Mouse (Mus musculus) limb, embryonic 11.5 days (tissue): ENCODE measurements at regions not wholly inside any gene's neighbourhood (a gene's known extent, or its start where the extent isn't known, plus 50 kb on each side); places are given as distances from the start of the nearest gene placed in this dataset.
A peak's percentile ranks its signal among the peaks of the same experiment; 100 is the strongest.

ENCODE experiments used
- ATAC-seq: fragments of 200-750 bp; cut with Nextera tagmentation; 2 replicates; pipeline ENCODE4 v1.8.0; 2017; ENCODE audit warnings: low read depth; ENCODE audit not compliant: insufficient number of reproducible peaks, low FRiP score, low TSS enrichment
- DNase-seq: peaks from one replicate; pipeline ENCODE4 v3.0.0-alpha.2; 2015; ENCODE audit warnings: low spot score
- H3K27ac ChIP-seq: fragments of 300-500 bp; sonication (generic); replicated peaks from 2 replicates; pipeline ENCODE4 v1.5.1; 2014; ENCODE audit warnings: low read depth, mild to moderate bottlenecking, low read length
- H3K27me3 ChIP-seq: fragments of 300-500 bp; sonication (generic); 2 replicates; pipeline ENCODE4 v1.6.1; 2014; ENCODE audit warnings: mild to moderate bottlenecking, low read length, mixed read lengths; ENCODE audit not compliant: control insufficient read depth, insufficient read depth
- H3K36me3 ChIP-seq: fragments of 300-500 bp; sonication (generic); 2 replicates; pipeline ENCODE4 v1.6.1; 2014; ENCODE audit warnings: mild to moderate bottlenecking, low read length, moderate library complexity, mixed read lengths; ENCODE audit not compliant: control insufficient read depth, insufficient read depth
- H3K4me1 ChIP-seq: fragments of 300-500 bp; sonication (generic); 2 replicates; pipeline ENCODE4 v1.6.1; 2014; ENCODE audit warnings: low read length, mixed read lengths; ENCODE audit not compliant: control insufficient read depth, insufficient read depth
- H3K4me2 ChIP-seq: fragments of 300-500 bp; sonication (generic); 2 replicates; pipeline ENCODE4 v1.6.1; 2014; ENCODE audit warnings: low read depth, mild to moderate bottlenecking, moderate library complexity; ENCODE audit not compliant: severe bottlenecking
- H3K4me3 ChIP-seq: fragments of 300-500 bp; sonication (generic); 2 replicates; pipeline ENCODE4 v1.5.1; 2014; ENCODE audit warnings: low read depth, low read length
- H3K9ac ChIP-seq: fragments of 300-500 bp; sonication (generic); 2 replicates; pipeline ENCODE4 v1.6.1; 2014; ENCODE audit warnings: mild to moderate bottlenecking, low read length
- H3K9me3 ChIP-seq: fragments of 300-500 bp; sonication (generic); 2 replicates; pipeline ENCODE4 v1.6.1; 2016; ENCODE audit warnings: low read length; ENCODE audit not compliant: control insufficient read depth
- WGBS: fragments of 180-500 bp; shearing (Covaris S2); extraction: QIAGEN DNeasy Blood & Tissue Kit; methylation state at CpG from one replicate; pipeline ENCODE4 v1.1.7; 2014; 5-methylcytosine and 5-hydroxymethylcytosine counted together

DNA sequence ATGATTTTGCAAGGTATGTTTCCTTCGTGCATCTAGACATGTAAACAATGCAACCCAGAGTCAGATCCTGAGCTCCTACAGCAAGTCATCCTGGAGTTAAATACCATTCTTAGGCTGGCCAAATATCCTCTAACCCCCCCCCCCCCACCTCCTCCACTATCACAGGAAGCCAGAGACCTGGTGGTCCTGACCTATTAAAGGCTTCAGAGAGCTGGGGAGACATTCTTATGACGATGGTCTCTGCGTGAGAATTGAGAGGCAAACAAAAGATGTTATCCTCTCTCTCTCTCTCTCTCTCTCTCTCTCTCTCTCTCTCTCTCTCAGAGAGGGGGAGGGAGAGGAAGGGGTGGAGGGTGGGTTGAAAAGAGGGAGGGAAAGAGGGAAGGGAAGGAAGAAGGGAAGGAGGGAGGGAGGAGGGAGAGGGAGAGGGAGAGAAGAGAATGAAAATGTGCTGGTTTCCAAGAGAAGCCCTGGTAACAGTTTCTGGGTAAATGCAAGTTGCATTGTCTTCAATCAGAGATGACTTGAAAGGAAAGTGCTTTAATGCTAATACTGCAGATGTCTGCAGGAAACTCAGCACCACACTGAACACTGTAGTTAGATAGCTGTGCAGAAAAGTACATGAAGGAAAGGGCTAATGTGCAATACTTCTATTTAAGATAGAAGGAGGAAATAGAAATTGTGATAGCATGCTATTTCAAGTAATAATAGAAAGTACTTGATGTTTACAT, 125.3 kb downstream of the Tmem38b start:
- Histone ChIP-seq H3K4me3 (no peak overlapping the region), H3K27ac (no peak overlapping the region), H3K9ac (no peak overlapping the region), H3K27me3 (no peaks in the 10 kb centered on the region), H3K36me3 (no peaks in the 10 kb centered on the region), H3K4me2 (no peak overlapping the region), H3K4me1 (no peaks in the 10 kb centered on the region), H3K9me3 (no peaks in the 10 kb centered on the region)
- 43% methylated on average over 3 of the region's 3 CpGs for WGBS
- DNase-seq (no peak), ATAC-seq (no peak)

DNA sequence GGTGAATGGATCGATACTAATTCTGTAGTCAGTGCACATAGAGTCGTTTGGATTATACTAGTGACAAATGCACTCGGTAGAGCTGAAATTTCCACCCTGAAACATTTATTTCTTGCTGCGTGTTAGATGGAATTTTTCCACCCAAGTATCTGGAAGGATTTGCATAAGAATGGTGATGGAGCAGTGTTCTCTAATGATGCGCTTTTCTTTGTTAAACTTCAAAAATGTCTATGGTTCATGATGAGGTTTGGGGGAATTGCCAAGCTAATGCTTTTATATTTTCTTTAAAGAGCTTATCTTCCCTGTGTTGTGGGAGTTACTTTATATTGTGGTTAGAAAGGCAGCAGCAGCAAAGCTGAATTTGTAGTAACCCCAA, 125.9 kb downstream of the Tmem38b start:
- no peaks in the 10 kb centered on the region for H3K36me3 ChIP-seq
- no peaks in the 10 kb centered on the region for H3K9me3 ChIP-seq
- no peak for ATAC-seq
- no peaks in the 10 kb centered on the region for H3K27me3 ChIP-seq
- H3K9ac ChIP-seq: no peak overlapping the region
- no peak for DNase-seq
- H3K4me3 ChIP-seq: no peak overlapping the region
- H3K4me2 ChIP-seq: no peak overlapping the region
- H3K4me1 ChIP-seq: no peaks in the 10 kb centered on the region
- WGBS: 78% methylated on average over 5 of the region's 5 CpGs
- H3K27ac ChIP-seq: no peak overlapping the region

- H3K27ac ChIP-seq: no peak overlapping the region
- H3K9ac ChIP-seq: no peak overlapping the region
- no peaks in the 10 kb centered on the region for H3K27me3 ChIP-seq
- H3K4me3 ChIP-seq: no peak overlapping the region
- no peaks in the 10 kb centered on the region for H3K9me3 ChIP-seq
- no peaks in the 10 kb centered on the region for H3K36me3 ChIP-seq
- H3K4me2 ChIP-seq: no peak overlapping the region
- 20% methylated on average over 3 of the region's 3 CpGs for WGBS
- H3K4me1 ChIP-seq: no peaks in the 10 kb centered on the region
- DNase-seq (no peak), ATAC-seq (no peak)
These were observed 126.4 kb downstream of the Tmem38b start for GRCm38 (mm10) chr4:53952288-53952687.

- WGBS: 58% methylated on average over 3 of the region's 3 CpGs
These were observed 136.6 kb downstream of the Tmem38b start for GRCm38 (mm10) chr4:53962458-53962857.

DNA sequence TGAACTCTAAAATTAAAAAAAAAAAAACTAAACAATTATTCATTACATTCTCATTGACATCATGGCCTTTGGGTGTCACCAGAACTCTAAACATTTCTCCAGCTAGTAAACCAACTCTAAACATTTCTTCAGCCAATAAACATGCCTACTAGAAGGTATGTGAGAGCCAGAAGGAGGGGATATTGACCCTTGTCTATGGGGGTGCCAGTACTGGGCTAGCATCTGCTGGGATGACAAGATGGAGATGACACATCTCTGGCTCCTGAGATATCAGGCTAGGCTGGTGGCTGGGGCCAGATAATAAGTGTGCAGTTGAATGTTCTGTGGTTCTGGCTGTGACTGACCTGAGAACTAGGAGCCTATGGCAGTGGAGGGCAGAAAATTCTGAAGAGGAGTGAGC, 144.6 kb downstream of the Tmem38b start:
- H3K27ac ChIP-seq: no peak overlapping the region
- no peak for ATAC-seq
- H3K27me3 ChIP-seq: no peaks in the 10 kb centered on the region
- no peaks in the 10 kb centered on the region for H3K36me3 ChIP-seq
- H3K4me1 ChIP-seq: no peaks in the 10 kb centered on the region
- no peak overlapping the region for H3K4me3 ChIP-seq
- no peaks in the 10 kb centered on the region for H3K9me3 ChIP-seq
- DNase-seq: no peak
- no peak overlapping the region for H3K9ac ChIP-seq
- H3K4me2 ChIP-seq: no peak overlapping the region

More at GRCm38 (mm10) chr4:53962458-53962857, 136.6 kb downstream of the Tmem38b start:
- Histone ChIP-seq H3K27ac (no peak overlapping the region), H3K4me3 (no peak overlapping the region), H3K4me2 (no peak overlapping the region), H3K36me3 (no peaks in the 10 kb centered on the region), H3K9ac (no peak overlapping the region), H3K9me3 (no peaks in the 10 kb centered on the region), H3K4me1 (no peaks in the 10 kb centered on the region), H3K27me3 (no peaks in the 10 kb centered on the region)
- ATAC-seq (no peak), DNase-seq (peak; percentile 9)

GRCm38 (mm10) chr4:53970960-53971359, 145.1 kb downstream of the Tmem38b start:
- no peak for DNase-seq
- no peak for ATAC-seq
- no peaks in the 10 kb centered on the region for H3K4me1 ChIP-seq
- WGBS: 86% methylated on average over 2 of the region's 2 CpGs
- no peak overlapping the region for H3K9ac ChIP-seq
- no peak overlapping the region for H3K4me3 ChIP-seq
- H3K36me3 ChIP-seq: no peaks in the 10 kb centered on the region
- H3K27me3 ChIP-seq: no peaks in the 10 kb centered on the region
- H3K4me2 ChIP-seq: no peak overlapping the region
- no peak overlapping the region for H3K27ac ChIP-seq
- no peaks in the 10 kb centered on the region for H3K9me3 ChIP-seq

DNA sequence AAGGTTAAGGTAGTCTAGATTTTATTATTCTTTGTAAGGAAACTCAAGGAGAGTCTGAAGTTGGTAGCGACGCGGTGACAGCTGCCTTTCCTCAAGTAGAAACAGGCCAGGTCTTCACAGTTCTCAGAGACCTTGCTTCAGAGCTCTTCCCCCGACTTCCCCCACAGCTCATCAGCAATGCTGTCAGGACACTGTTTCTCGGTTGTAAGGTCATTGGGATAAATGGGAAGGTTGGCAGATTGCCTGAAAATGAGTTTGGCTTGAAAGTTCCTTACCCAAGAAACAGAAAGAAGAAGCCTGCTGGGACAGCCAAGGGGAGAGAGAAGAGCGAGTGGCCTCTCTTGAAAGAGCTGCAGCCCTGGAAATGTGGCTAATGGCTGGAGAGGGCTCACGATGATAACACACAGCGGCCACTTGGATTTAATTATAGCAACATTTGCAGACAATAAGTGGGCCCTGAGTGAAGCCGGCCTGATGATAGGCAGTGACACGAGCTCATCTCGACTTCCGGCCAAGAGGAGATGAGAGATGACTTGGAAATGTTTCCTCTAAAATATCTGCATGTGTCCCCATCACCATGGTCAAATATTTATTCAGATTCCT, 150.3 kb downstream of the Tmem38b start:
- DNase-seq (no peak), ATAC-seq (no peak)
- Histone ChIP-seq H3K27ac (no peak overlapping the region), H3K4me2 (no peak overlapping the region), H3K27me3 (no peaks in the 10 kb centered on the region), H3K4me3 (no peak overlapping the region), H3K9ac (no peak overlapping the region), H3K4me1 (no peaks in the 10 kb centered on the region), H3K36me3 (no peaks in the 10 kb centered on the region), H3K9me3 (no peaks in the 10 kb centered on the region)
- 76% methylated on average over 12 of the region's 12 CpGs for WGBS

- no peak overlapping the region for H3K4me3 ChIP-seq
- no peaks in the 10 kb centered on the region for H3K36me3 ChIP-seq
- ATAC-seq (no peak), DNase-seq (no peak)
- 87% methylated on average over 8 of the region's 8 CpGs for WGBS
- H3K4me2 ChIP-seq: no peak overlapping the region
- H3K9ac ChIP-seq: no peak overlapping the region
- H3K27me3 ChIP-seq: no peaks in the 10 kb centered on the region
- no peak overlapping the region for H3K27ac ChIP-seq
- no peaks in the 10 kb centered on the region for H3K9me3 ChIP-seq
- no peaks in the 10 kb centered on the region for H3K4me1 ChIP-seq
These were observed 160.9 kb downstream of the Tmem38b start for GRCm38 (mm10) chr4:53986519-53987301.
